Mouse (Mus musculus) regulatory T cell (primary cell): ENCODE measurements around the gene Swi5.
"Not testable (repeated sequence)": the region's sequence is repeated elsewhere in the genome, so short reads cannot be mapped to it uniquely, and the experiment has no call there.

Experiments used
- in situ Hi-C: fragments of 300-600 bp; cut with MboI, MseI; formaldehyde crosslinking; loops from one replicate; pipeline ENCODE4 v1.15.1; 2025; ENCODE audit warnings: high pct_unique_total_duplicates

Gene Swi5

DNA sequence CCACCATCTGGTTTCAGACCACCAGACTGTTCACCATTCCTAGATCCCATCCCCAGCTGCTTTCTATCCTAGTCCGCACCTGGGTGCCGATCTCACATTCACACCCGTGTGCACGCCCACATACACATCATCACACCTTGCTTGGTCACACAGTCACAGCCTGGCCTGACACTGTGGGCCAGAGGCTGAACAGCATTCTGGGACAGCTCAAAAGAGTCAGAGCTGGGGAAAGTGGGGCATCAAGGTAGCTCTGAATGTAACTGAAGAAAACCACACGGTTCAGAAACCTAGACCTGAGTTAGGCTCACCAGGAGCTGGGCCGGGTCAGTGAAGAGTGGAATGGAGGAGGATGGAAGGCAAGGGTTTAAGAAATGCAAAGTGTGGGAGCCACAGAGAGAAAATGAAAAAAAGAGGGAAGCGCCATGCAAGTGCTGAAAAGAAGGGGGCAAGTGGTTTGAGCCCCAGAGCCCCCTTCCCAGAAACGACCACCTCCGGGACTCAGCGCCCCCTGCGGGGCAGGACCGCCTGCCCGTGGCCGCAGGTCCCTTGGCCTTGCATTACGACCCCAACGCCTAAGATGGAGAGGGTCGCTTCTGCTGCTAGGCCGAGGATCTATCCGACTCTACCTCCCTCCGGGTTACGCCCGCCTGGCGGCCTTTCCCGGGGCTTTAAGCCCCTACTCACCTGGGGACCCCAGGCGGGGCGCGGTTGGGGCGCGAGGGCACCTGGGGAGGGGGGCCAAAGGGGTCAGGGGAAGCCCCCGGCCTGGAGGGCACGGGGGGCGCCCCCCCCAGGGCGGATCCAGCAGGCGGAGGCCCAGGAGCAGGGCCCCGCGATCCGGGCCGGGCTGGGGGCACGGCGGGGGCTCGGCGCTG is 23.8 kb upstream of the Swi5 start:
- in situ Hi-C loops: no loop called here

DNA sequence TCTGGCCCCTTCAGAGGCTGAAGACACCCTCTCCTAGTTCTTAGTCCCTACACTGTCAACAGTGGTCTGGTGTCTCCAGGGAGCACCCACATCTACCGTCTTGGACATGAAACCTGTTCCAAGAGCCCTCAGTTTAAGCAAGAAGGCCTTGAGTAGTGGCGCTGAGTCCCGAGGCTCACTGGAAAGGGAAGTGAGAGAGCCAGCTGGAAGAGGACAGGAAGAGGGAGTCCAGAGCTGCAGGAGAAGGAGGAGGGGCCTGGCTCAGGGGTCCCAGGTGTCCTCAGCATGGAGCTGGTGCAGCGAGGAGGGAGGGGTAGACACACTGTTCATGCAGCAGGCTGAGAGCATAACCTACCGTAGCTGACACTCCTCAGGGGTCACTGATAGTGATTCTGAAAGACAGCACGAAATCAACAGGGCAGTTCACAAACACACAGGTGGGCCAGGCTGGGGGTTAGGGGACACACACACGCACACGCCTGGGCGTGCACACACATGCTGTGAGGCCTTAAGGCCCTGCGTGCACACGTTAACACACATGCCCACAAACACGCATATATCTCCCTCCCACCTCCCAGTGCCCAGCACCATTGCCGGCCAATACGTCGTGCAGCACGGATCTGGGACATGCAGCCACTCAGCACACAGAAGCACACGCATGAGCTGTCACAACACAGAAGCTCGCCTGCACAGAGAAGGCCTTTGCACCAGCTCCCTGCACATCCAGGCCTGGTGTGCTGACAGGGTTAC is 22.4 kb upstream of the Swi5 start:
- in situ Hi-C loops: no loop called here

DNA sequence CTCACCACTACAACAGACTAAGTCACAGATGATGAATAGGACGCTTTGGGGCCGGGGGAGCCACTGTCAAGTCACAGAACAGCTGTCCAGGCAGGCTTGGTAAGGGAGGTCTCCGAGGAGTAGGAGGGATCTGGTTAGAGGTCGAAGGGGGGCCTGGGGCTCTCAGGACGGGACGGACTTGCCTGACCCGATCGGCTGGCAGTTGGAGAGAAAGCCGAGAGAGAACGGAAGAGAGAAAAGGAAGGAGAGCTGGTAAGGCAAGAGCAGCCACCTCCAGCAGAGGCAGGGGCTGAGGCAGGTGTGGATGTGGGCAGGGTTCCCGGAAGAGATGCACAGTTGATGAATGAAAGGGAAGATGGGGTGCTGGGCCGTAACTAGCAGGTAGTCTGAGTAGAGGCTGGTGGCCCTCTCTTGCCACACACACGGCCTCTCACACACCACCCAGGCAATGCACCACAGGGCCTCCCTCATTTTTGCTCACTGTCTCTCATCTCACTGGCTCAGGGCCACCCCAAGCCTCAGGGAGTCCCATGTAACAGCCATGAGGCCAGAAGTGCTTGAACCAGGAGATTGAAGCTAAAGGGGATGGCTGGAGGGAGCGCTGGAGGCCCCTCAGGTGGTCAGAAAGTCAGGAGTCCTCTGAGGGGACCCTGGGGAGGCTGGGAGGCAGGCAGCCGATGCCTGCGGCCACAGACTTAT is 21.1 kb upstream of the Swi5 start:
- in situ Hi-C loops: no loop called here

DNA sequence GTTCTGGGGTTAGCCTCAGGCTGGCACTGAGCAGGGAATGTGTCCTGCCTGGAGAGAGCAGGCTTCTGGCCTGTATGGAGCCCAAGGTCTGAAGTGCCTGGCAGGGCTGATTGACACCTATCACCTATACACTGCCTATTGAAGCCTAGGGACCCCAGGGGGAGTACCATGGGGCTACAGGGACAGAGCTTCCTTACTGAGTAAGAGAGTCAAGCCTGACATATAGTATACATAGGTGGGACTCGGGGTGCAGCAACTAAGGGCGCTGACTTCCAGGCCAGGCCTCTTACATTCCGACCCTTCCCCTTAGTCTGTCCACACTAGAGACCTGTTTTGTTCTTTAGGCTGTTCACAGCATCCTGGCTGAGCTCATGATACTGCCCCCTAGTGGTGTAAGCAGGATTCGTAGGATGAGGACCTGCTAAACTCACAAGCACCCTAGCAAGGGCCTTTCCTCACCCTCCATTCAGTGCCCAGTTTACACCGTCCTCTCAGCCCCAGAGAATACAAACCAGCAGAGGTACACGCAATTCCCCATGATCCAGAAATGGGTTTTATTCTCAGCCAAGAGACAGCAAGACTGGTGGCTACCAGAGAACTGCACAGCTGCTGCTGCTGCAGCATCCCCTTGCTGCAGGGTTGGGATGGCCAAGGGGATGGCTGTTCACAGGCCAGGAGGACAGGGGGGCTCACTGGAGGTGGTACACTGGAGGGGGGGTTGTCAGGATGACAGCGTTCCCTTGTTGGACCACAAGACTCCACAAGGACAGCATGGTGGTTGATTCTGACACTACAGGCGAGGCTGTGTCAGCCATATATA is 20.3 kb upstream of the Swi5 start:
- in situ Hi-C loops: no loop called here

DNA sequence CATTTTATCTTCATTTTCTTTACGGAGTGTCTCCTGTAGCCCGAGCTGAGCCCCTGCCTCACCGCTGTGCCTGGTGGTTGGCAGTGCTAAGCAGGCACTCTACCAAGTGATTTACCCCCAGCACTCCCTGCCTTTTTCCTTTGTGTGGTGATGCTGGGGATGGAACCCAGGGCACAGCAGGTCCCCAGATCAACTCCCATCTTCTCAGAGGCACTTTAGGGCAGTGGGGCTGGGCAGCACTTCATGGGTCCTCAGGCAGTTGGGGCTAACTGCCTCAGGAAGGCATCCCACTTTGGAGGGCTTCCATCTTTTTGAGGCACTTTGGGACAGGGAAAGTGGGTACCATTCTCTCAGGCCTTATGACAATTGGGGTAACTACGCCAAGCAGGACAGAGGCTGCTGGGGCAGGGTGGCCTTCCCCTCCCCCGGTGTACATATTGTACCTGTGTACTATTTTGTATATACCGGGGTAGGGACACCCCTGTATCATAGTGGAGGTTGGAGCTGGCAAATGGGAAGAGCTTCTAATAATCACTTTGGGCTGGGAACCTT is 19.4 kb upstream of the Swi5 start:
- in situ Hi-C loops: no loop called here

DNA sequence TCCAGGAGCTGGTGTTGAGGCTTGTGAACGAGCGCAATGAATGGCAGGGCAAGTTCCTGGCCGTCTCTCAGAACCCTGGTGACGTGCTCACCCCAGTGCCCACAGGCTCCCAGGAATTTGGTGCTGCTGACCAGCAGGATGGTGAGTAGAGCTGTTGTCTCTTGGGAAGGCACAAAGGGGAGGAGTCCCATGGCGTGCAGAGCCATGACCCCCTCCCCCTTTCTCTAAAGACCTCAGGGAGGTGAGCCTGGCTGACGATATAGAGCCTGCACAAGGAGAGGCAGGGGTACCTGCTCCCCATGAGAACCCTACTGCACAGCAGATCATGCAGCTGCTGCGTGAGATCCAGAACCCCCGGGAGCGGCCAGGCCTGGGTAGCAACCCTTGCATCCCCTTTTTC is 18.3 kb upstream of the Swi5 start:
- in situ Hi-C loops: no loop called here

DNA sequence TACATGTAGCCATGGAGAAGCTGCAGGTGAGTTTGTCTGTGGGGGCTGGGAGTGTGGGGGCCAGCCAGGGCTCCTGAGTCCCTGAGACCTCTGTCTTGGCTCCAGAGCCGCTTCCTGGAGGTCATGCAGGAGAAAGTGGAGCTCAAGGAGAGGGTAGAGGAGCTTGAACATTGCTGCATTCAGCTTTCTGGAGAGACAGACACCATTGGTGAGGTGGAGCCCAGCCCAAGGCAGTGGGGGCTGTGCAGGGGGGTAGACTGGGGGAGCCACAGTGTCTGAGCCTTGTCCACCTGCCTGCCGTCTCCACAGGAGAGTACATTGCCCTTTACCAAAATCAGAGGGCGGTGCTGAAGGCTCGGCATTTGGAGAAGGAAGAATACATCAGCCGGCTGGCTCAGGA is 17.8 kb upstream of the Swi5 start:
- in situ Hi-C loops: no loop called here

DNA sequence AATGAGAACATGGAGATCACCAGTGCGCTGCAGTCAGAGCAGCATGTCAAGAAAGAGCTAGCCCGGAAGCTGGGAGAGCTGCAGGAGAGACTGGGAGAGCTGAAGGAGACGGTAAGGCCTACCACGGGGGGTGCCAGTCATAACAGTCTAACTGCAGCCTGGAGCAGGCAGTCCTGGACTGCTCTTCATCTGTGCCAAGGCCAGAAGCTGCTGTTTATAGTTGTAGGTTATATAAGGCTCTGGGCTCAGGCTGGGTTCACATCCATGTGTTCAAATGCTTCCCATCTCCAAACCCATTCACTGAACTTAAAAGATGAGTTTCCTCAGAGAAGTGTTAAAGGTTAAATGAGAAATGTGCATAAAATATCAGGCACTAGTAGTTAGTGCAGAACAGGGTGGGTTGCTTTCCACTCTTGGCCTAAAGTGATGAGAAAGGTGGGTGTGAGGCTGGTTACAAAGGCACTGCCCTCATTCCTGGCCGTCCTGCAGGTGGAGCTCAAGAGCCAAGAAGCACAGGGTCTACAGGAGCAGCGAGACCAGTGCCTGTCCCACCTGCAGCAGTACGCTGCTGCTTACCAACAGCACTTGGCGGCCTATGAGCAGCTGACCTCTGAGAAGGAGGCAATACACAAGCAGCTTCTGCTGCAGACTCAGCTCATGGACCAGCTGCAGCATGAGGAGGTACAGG is 16.4 kb upstream of the Swi5 start:
- in situ Hi-C loops: no loop called here

DNA sequence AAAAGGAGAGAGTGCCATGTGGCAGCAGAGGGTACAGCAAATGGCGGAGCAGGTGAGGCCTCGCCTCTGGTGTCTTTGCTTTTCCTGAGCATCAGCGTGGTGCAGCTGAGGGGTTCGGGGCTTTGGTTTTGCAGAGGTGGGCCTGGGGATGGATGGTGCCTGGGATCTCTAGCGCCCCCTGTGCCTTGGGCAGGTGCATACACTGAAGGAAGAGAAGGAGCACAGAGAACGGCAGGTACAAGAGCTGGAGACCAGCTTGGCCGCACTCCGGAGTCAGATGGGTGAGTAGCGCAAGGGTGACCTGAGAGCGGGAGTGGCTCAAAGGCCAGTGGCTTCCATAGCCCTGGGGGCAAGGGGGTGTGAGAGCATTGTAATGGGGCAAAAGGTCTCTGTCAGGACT is 15.1 kb upstream of the Swi5 start:
- in situ Hi-C loops: no loop called here

DNA sequence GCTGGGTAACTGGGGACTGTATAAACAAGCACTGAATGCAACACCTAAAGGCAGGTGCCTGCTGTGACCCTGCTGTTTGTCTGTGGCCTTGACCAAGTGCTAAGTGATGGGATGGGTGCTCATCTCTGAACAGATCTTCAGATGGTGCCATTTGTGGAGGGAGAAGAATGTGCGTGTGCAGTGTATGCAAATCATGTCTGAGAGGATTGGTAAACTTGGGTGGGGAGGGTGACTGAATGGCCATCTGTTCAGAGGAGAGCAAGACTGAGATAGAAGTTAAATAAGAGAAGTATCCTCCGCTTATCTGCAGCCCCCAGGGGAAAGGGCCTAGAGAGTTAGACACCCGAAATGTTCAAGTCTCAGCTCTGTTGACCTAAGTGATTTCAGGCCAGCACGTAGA is 11.6 kb upstream of the Swi5 start:
- in situ Hi-C loops: no loop called here

DNA sequence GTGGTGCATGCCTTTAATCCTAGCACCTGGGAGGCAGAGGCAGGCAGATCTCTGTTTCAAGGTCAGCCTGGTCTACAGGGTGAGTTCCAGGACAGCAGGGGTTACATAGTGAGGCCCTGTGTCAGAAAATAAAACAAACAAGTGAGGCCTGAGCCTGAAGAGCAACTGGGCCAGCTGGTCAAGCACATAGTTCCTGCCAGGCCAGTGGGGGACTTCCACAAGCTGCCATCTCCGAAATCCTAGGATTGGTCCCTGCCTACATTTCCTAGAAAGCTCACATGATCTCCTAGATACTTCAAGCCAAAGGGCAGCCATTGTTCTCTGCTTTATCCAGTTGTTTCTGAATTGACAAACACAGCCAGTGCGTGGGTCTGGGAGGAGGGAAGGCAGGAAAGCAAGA is 8.0 kb upstream of the Swi5 start:
- in situ Hi-C loops: not testable (repeated sequence)

DNA sequence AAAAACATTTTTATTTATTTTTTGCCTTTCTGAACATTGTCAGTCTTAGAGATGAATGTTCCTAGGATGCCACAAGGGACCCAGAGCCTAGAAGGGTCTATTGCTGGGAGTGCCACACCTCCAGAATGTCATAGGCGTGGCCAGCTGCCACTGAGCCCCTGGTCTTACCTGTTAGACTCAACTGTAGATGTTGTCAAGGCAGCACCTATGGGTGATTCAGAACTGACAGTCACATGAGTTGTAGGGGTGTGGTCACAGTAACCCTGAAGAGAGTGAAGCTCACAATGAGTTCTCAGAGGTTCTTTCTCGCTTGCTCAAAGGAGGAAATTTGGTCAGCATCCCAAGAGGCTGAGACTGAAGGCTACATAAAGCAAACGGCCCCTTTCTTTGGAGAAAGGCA is 7.4 kb upstream of the Swi5 start:
- in situ Hi-C loops: no loop called here

DNA sequence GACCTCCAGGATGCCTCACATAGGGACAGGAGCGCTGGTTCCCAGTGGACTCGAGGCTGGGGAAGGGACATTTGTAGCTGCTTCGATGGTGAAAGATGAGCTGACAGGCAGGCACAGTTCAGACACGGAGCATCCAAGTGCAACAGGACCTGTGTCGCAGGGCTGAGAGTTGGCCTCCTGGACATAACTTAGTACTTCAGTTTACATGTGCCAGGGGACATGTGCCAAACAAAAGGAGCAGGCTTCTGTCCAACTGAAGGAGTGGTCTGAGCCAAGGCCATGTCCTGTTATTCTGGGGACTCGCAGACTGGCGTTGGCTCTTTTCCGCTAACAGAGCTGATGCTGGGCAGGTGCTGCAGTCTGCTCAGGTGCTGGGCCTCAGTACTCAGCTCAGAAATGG is 6.5 kb upstream of the Swi5 start:
- in situ Hi-C loops: no loop called here

DNA sequence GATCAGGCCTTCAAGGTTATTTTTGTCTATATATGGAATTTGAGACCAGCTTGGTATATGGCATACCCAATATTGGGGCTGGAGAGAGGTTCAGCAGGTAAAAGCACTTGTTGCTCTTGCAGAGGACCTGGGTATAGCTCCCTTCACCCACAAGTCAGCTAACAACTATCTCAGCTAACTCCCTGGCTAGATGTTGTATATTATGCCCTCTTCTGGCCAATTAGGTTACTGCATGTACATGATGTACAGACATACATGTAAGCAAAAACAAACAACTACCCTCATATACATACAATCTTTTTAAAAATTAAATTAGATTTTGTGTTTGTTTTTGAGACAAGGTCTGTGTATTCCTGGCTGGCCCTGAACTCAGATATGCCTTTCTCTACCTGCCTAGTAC is 1.7 kb upstream of the Swi5 start:
- in situ Hi-C loops: no loop called here

DNA sequence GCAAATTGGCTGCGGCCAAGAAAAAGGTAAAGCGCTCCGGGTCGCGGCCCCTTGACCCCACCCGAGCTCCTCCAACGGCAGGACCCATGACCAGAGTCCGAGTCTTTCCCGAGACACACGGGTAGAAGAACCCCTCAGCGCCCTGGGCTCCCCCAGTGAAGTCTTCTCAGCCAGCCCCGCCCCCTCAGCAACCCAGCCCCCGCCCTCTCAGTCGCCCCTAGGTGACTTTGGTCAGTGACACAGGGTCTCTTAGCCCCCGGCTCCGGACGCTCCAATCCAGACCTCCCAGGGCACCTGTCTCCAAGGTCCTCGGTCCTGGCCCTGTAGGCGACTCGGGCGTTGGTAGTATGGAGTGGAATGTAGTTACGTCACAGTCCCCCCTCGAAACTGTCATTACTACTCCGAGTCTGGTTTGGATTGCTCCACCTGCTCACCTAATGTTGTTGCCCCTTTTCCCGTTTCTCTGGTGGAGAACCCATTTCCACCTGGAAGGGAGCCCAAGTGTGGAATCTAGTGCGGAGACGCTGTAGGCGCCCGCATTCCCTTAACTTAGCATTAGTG is 576 bp upstream of the Swi5 start:
- in situ Hi-C loops: no loop called here

DNA sequence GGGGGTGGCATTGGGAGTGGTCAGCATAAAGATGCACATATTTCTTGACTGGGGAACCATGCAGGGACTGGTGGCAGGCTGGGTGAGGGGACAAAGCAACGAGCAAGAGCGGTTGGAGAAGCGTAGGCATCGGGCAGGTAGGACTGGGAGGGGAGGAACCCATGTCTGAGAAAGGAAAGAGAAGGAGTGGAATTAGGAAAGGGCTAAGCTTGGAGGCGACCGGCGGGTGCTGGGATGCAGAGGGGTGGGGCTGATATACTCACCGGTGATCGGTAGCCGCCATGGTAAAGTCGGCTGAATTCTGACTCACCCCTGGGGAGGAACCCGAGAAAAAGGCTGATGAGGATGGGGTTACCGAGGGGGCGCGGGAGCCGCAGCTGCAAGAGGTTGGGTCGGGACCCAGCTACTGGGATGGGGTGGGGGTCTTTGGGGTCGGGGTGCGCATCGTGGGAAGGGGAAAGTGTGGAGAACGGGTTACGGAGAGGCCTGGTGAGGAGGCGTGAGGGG is 488 bp downstream of the Swi5 start, which contains the start of gene Golga2:
TSS of gene Golga2 (plus strand) at position 51 of the 507 bp plus-strand sequence.
- in situ Hi-C loops: no loop called here

DNA sequence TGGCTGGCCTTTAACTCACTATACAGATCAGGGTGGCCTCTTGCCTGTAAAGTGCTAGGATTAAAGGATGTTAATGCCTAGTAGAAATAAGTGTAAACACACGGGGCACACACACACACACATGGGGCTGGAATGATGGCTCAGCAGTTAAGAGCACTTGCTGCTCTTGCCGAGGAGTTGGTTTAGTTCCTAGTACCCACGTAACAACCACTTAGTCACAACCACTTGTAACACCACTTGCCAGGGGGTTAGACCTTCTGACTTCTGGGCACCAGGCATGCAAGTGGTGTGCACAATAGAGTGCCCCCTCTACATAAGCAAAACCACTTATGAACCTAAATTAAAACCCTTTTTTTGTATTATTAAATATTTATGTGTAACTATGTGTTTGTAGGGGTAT is 3.9 kb downstream of the Swi5 start:
- in situ Hi-C loops: no loop called here

DNA sequence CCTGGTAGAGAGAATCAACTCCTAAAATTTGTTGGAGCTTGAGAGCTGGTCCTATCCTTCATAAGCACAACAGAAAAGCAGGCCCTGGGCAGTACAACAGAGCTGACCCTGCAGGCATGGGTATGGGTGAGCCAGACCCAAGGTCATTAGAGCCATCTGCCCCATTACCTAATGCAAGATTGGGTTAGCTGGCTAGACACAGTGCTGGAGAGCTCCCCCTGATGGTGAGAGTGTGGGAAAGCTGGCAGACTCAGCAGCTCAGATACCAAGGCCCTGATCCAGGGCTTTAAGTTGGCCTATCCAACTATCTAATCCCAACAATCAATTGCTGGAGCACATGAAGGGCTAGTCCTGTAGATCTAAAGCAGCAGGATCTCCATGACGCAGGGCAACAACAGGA is 5.1 kb downstream of the Swi5 start:
- in situ Hi-C loops: no loop called here

DNA sequence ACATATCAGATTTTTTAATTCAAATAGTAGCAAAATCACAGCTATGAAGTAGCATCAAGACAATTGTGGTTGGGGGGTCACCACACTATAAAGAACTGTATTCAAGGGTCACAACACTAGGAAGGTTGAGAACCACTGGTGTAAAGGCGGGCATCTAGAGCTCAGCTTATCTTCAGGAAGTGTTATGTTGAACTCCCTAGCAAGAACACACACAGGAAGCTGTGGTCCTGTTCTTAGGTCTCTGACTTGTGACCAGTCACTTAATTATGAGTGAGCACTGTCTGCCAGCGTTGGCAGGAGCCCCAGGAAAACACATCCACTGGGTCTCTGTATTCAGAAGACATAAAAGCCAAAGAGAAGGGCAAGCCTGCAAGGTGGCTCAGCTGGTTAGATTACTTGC is 5.6 kb downstream of the Swi5 start:
- in situ Hi-C loops: no loop called here

DNA sequence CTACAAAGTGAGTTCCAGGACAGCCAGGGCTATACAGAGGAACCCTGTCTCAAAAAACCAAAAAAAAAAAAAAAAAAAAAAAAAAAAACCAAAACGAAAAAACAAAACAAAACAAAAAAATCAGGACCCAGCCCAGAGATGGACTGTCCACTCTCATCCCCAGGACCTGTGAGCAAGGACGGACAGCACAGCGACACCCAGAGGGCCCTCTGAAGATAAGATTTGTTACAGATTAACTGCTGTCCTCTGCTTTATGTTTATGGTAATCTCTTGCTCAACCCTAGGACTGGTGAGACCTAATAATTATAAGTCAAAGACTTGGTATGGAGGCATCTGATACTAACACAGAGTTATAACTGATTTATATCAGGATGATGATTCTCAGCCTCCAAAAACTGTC is 12.1 kb downstream of the Swi5 start:
- in situ Hi-C loops: no loop called here
